Mouse (Mus musculus): Measurements from ENCODE around the gene Lrpap1. TPM values are rescaled to one million over a fixed set of nuclear protein-coding genes. Genes with fewer than 3 reads are reported as not detected.

Gene Lrpap1
- polyA plus RNA-seq, 1 experiment from 2014 or later, result 155 TPM

GRCm38 (mm10) chr5:35055076-35055475, 50.5 kb downstream of the Lrpap1 start:
- peaks cover 5% of the 10 kb centered on the region; the same call in 1 of the 2 replicates for H3K27me3 ChIP-seq (replicated peaks)
- H3K4me1 ChIP-seq, result peaks cover 27% of the 10 kb centered on the region
- no peak for ATAC-seq (ENCODE audit: low FRiP score)
- H3K36me3 ChIP-seq, result no peaks in the 10 kb centered on the region; the same call in 1 of the 2 replicates
- no peak overlapping the region for H3K27ac ChIP-seq (replicated peaks)
- WGBS, result 59% methylated on average over 12 of the region's 12 CpGs
- H3K4me2 ChIP-seq, result no peak overlapping the region
- no peak overlapping the region for H3K4me3 ChIP-seq (replicated peaks)
- no peak overlapping the region for H3K9ac ChIP-seq (replicated peaks)
- no peaks in the 10 kb centered on the region for H3K9me3 ChIP-seq (replicated peaks)

GRCm38 (mm10) chr5:35054628-35055027, 50.9 kb downstream of the Lrpap1 start:
- Histone ChIP-seq H3K27ac (replicated peaks) (no peak overlapping the region), H3K4me3 (replicated peaks) (no peak overlapping the region), H3K4me2 (no peak overlapping the region), H3K9ac (replicated peaks) (no peak overlapping the region), H3K27me3 (replicated peaks) (peaks cover 5% of the 10 kb centered on the region; the same call in 1 of the 2 replicates), H3K9me3 (replicated peaks) (no peaks in the 10 kb centered on the region), H3K36me3 (no peaks in the 10 kb centered on the region; the same call in 1 of the 2 replicates), H3K4me1 (peaks cover 27% of the 10 kb centered on the region)
- no peak for ATAC-seq (ENCODE audit: low FRiP score)
- 90% methylated on average over 3 of the region's 3 CpGs for WGBS

- no peak overlapping the region for H3K4me2 ChIP-seq
- WGBS, result 84% methylated on average over 5 of the region's 5 CpGs
- H3K36me3 ChIP-seq, result no peaks in the 10 kb centered on the region; the same call in 1 of the 2 replicates
These were observed 55.0 kb downstream of the Lrpap1 start for GRCm38 (mm10) chr5:35050541-35050940.

GRCm38 (mm10) chr5:35043110-35043451, 62.5 kb downstream of the Lrpap1 start:
- Histone ChIP-seq H3K9ac (replicated peaks) (no peak overlapping the region), H3K9me3 (replicated peaks) (no peaks in the 10 kb centered on the region), H3K4me3 (replicated peaks) (no peak overlapping the region), H3K4me1 (no peaks in the 10 kb centered on the region), H3K4me2 (no peak overlapping the region), H3K27ac (replicated peaks) (no peak overlapping the region), H3K27me3 (replicated peaks) (no peaks in the 10 kb centered on the region), H3K36me3 (no peaks in the 10 kb centered on the region)
- WGBS, result 21% methylated on average over 1 of the region's 1 CpGs
- peak; percentile 88 for ATAC-seq (ENCODE audit: low FRiP score)

More at GRCm38 (mm10) chr5:35050541-35050940, 55.0 kb downstream of the Lrpap1 start:
- no peak overlapping the region for H3K4me3 ChIP-seq (replicated peaks)
- no peak overlapping the region for H3K9ac ChIP-seq (replicated peaks)
- no peaks in the 10 kb centered on the region for H3K27me3 ChIP-seq (replicated peaks)
- ATAC-seq (ENCODE audit: low FRiP score), result no peak
- H3K27ac ChIP-seq (replicated peaks), result no peak overlapping the region
- no peaks in the 10 kb centered on the region for H3K4me1 ChIP-seq
- H3K9me3 ChIP-seq (replicated peaks), result no peaks in the 10 kb centered on the region

- ATAC-seq (ENCODE audit: low FRiP score), result peak; percentile 37
- H3K4me3 ChIP-seq (replicated peaks), result no peak overlapping the region
- no peaks in the 10 kb centered on the region for H3K27me3 ChIP-seq (replicated peaks)
- H3K4me1 ChIP-seq, result no peaks in the 10 kb centered on the region
- no peak overlapping the region for H3K9ac ChIP-seq (replicated peaks)
- no peaks in the 10 kb centered on the region for H3K36me3 ChIP-seq
- no peak overlapping the region for H3K27ac ChIP-seq (replicated peaks)
- WGBS, result 80% methylated on average over 10 of the region's 10 CpGs
- no peaks in the 10 kb centered on the region for H3K9me3 ChIP-seq (replicated peaks)
- H3K4me2 ChIP-seq, result no peak overlapping the region
These were observed 63.0 kb downstream of the Lrpap1 start for GRCm38 (mm10) chr5:35042431-35043109.

Other genes with a start within 250 kb of the Lrpap1 start
- gene Msantd1, start 197.8 kb downstream of the Lrpap1 start, polyA plus RNA-seq (2015; fragmentation: Nextera tagmentation; extraction: Ambion mirVana), result 2.9 and 3.7 TPM in 2 replicates
- 32.9 and 33.9 TPM in 2 replicates for gene Rgs12, start 156.3 kb downstream of the Lrpap1 start, polyA plus RNA-seq (2015; fragmentation: Nextera tagmentation; extraction: Ambion mirVana)
- gene Hgfac, start 64.3 kb downstream of the Lrpap1 start, polyA plus RNA-seq (2015; fragmentation: Nextera tagmentation; extraction: Ambion mirVana), result 0.46 and 1.4 TPM in 2 replicates
- gene Dok7, start 49.0 kb downstream of the Lrpap1 start, polyA plus RNA-seq (2015; fragmentation: Nextera tagmentation; extraction: Ambion mirVana), result 7.4 and 10.5 TPM in 2 replicates
- 0.68 and 1.0 TPM in 2 replicates for gene Adra2c, start 172.6 kb upstream of the Lrpap1 start, polyA plus RNA-seq (2015; fragmentation: Nextera tagmentation; extraction: Ambion mirVana)